Mouse (Mus musculus) G1E (cell line): ENCODE measurements at regions not wholly inside any gene's neighbourhood (a gene's known extent, or its start where the extent isn't known, plus 50 kb on each side); places are given as distances from the start of the nearest gene placed in this dataset.

Source experiments
- ATAC-seq: 2 replicates; pipeline ENCODE4 v1.8.0; 2016; ENCODE audit warnings: mild to moderate bottlenecking; ENCODE audit not compliant: insufficient number of reproducible peaks, poor library complexity, low FRiP score, severe bottlenecking; ENCODE audit errors: extremely low read depth
- DNase-seq: peaks from one replicate; pipeline ENCODE4 v3.0.0; 2012; ENCODE audit warnings: low spot score
- H3K27me3 ChIP-seq: 2 replicates; pipeline ENCODE4 v1.6.1; 2012; ENCODE audit warnings: mild to moderate bottlenecking, low read length, inconsistent platforms; ENCODE audit not compliant: insufficient read depth
- H3K36me3 ChIP-seq: replicated peaks from 2 replicates; pipeline ENCODE3; 2012; ENCODE audit warnings: mild to moderate bottlenecking, inconsistent platforms
- H3K4me1 ChIP-seq: 2 replicates; pipeline ENCODE4 v1.6.1; 2012; ENCODE audit warnings: low read depth, low read length, inconsistent platforms, mixed read lengths; ENCODE audit not compliant: insufficient read depth
- H3K4me3 ChIP-seq: 2 replicates; pipeline ENCODE4 v1.5.1; 2012; ENCODE audit warnings: low read depth, mild to moderate bottlenecking, inconsistent platforms, low read length, moderate library complexity, mixed read lengths
- H3K9me3 ChIP-seq: replicated peaks from 2 replicates; pipeline ENCODE4 v1.6.1; 2012; ENCODE audit warnings: inconsistent platforms
- CTCF ChIP-seq: IDR thresholded peaks from 2 replicates; pipeline ENCODE4 v1.5.1; 2012; ENCODE audit warnings: low read depth, low read length, inconsistent platforms, mixed read lengths
- GATA1 ChIP-seq: IDR thresholded peaks from 2 replicates; pipeline ENCODE4 v1.6.1; 2012; ENCODE audit warnings: borderline replicate concordance, low read length, inconsistent platforms, mixed read lengths
- GATA2 ChIP-seq: IDR thresholded peaks from 2 replicates; pipeline ENCODE4 v1.6.1; 2012; ENCODE audit warnings: low read depth, low read length, inconsistent platforms, borderline replicate concordance
- POLR2AphosphoS5 ChIP-seq: IDR thresholded peaks from 2 replicates; pipeline ENCODE4 v1.6.1; 2012; ENCODE audit warnings: low read depth, low read length, inconsistent platforms; ENCODE audit not compliant: insufficient replicate concordance
- TAL1 ChIP-seq: conservative IDR thresholded peaks from 2 replicates; pipeline ENCODE4 v1.6.1; 2012; ENCODE audit warnings: low read depth, low read length, inconsistent platforms, mixed read lengths

- ATAC-seq (no peak), DNase-seq (no peak)
- Histone ChIP-seq H3K36me3 (no peaks in the 10 kb centered on the region), H3K9me3 (peaks cover 12% of the 10 kb centered on the region), H3K27me3 (no peaks in the 10 kb centered on the region), H3K4me1 (no peaks in the 10 kb centered on the region), H3K4me3 (no peak overlapping the region)
- TF ChIP-seq GATA1: no peak
- no peak for TF ChIP-seq POLR2AphosphoS5
- TF ChIP-seq GATA2: no peak
- TF ChIP-seq TAL1: no peak
- no peak for TF ChIP-seq CTCF
These were observed 53.3 kb upstream of the Creb5 start for GRCm38 (mm10) chr6:53233777-53234176.

GRCm38 (mm10) chr6:53232616-53233015 is 54.5 kb upstream of the Creb5 start:
- Histone ChIP-seq H3K9me3 (peaks cover 16% of the 10 kb centered on the region), H3K4me1 (no peaks in the 10 kb centered on the region), H3K4me3 (no peak overlapping the region), H3K36me3 (no peaks in the 10 kb centered on the region), H3K27me3 (no peaks in the 10 kb centered on the region)
- TF ChIP-seq CTCF (no peak), GATA2 (no peak), GATA1 (no peak), TAL1 (no peak), POLR2AphosphoS5 (no peak)
- ATAC-seq: no peak
- DNase-seq: no peak

DNA sequence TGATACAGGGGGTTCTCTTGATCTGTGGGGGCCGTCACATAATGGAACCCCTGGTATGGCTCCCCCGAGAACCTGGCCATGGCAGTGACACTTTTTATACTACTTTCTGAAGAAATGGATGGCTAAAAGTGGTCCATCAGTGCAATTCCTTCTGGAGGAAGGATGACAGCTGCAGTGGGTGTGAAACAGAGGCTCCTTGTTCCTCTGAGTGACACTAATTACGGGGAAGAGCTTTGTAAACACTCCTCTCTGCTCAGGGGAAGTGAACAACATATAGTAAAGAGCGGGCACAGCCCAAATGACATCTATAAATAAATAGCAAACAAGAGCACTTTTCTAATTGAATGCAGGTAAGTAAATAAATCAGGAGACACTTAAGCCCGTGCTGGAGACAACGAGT is 57.7 kb upstream of the Creb5 start:
- Histone ChIP-seq H3K36me3 (no peaks in the 10 kb centered on the region), H3K4me3 (no peak overlapping the region), H3K4me1 (no peaks in the 10 kb centered on the region), H3K9me3 (peaks cover 17% of the 10 kb centered on the region), H3K27me3 (no peaks in the 10 kb centered on the region)
- DNase-seq (no peak), ATAC-seq (no peak)
- TF ChIP-seq GATA1 (no peak), GATA2 (no peak), CTCF (no peak), TAL1 (no peak), POLR2AphosphoS5 (no peak)

DNA sequence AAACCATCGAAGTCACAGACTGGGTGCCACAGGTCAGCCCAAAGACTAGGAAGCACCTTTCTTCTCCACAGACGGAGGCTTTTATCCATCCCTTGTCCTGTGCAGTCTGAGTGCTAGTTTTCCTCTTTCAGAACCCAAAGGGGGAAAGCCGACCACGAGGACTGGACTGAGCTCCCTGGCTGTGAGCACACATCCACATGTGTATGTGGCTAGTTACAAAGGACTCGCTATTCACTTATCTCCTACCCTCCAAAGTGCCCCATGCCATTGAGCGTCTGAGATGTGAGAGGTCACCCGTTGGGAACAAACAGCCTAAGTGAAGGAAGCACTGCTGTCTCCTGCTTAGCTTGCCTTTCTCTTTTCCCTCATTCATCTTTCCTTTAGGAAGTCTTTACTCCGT is 65.0 kb upstream of the Creb5 start:
- peaks cover 30% of the 10 kb centered on the region for H3K9me3 ChIP-seq
- DNase-seq (no peak), ATAC-seq (no peak)
- no peaks in the 10 kb centered on the region for H3K36me3 ChIP-seq
- no peak overlapping the region for H3K4me3 ChIP-seq
- H3K4me1 ChIP-seq: no peaks in the 10 kb centered on the region
- TF ChIP-seq GATA2 (no peak), GATA1 (no peak)
- no peaks in the 10 kb centered on the region for H3K27me3 ChIP-seq

DNA sequence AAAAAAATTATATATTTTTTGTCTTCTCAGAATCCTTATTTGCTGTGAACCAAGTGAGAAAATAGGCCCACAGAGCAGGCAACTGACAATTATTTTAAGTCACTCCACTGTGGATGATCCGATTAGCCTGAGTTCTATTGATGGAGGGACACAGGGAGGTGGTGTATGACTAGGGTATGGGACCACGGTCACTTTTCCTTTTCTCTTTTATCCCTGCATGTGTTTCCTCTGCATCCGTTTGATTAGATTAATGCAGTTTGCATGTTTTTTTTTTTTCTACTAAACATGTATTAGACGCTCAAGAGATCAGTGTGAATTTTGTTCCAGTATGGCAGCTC is 65.4 kb upstream of the Creb5 start:
- TF ChIP-seq POLR2AphosphoS5 (no peak), CTCF (no peak), GATA1 (no peak), TAL1 (no peak), GATA2 (no peak)
- DNase-seq: no peak
- no peak overlapping the region for H3K4me3 ChIP-seq
- no peak for ATAC-seq
- H3K9me3 ChIP-seq: peaks cover 32% of the 10 kb centered on the region
- no peaks in the 10 kb centered on the region for H3K4me1 ChIP-seq
- no peaks in the 10 kb centered on the region for H3K27me3 ChIP-seq
- H3K36me3 ChIP-seq: no peaks in the 10 kb centered on the region

DNA sequence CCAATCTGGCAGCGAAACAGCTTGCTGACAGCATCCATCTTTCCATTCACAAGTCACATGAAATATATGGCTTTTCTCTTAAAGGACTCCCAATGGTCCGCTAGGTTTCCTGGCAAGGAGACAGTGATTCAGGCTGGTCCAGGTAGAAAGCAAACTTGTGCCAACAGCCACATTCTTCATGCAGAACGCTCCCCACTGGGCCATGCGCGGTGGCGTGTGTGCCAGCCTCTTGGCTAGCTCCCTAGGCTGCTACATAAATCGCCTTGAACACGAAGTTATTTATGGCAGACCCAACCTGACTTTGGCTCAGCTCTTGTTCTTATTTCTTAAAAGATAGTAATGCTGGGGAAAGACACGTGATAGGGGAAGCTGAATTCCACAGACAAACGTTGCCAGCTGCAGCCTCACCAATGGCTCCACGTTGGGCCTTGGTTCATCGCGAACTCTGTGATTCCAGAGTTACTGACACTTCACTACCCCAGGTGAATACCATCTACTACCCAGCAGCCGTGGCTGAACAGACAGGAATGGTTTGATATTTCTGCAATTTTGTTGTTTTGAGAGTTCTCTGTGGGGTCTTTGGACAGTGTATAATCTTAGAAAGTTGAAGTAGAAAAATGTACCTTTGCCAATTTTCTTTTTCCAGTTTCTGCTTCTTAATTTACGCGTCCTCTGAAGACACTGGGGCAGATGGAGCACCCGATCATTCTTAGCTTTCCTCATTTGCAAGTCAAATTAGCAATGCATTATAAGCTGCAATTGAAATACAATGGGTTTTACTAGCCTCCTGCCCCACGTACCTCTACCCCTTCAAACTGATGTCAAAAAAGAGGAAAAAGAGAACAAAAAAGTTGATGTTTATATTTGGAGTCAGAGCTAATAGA is 66.0 kb upstream of the Creb5 start:
- H3K27me3 ChIP-seq: no peaks in the 10 kb centered on the region
- no peak for DNase-seq
- H3K9me3 ChIP-seq: peaks cover 34% of the 10 kb centered on the region
- no peaks in the 10 kb centered on the region for H3K4me1 ChIP-seq
- no peak for TF ChIP-seq TAL1
- TF ChIP-seq GATA2: no peak
- no peak for TF ChIP-seq CTCF
- TF ChIP-seq POLR2AphosphoS5: no peak
- TF ChIP-seq GATA1: no peak
- H3K36me3 ChIP-seq: no peaks in the 10 kb centered on the region
- no peak for ATAC-seq
- no peak overlapping the region for H3K4me3 ChIP-seq
